Comparison of ENCODE assay signal across 16 mouse cellular contexts in genomic region chr17:10617656-10618055, GRCm38 (mm10).
DNase-seq lines count a peak whose midpoint lies in the region; ATAC-seq and TF ChIP-seq lines count a peak whose summit lies in the region.
"Had no signal": no experiment of that assay in that cellular context is flagged by ENCODE, and none has a peak within 500 bp of the region (broad histone marks: within the 10 kb centered on the region; RNA-seq: fewer than 3 reads in every experiment).

No protein-coding gene starts in this region.

- 71% methylated on average over 4 of the region's 4 CpGs for WGBS in heart, adult 2 months
- WGBS in kidney, postnatal 0 days, result 34% methylated on average over 4 of the region's 4 CpGs

- no peak for TF ChIP-seq POLR2A in heart, adult 2 months (IDR thresholded peaks at IDR 0.05; ENCODE audit: insufficient read depth, low read depth, low read length)

- H3K36me3 ChIP-seq in heart, adult 2 months (ENCODE audit: control insufficient read depth, insufficient read depth, low read length), result no peaks in the 10 kb centered on the region
- no peaks in the 10 kb centered on the region for H3K36me3 ChIP-seq in kidney, postnatal 0 days (ENCODE audit: insufficient read depth, low read length)
- H3K36me3 ChIP-seq: limb, embryonic 12.5 days had no signal

- no peak overlapping the region for H3K27ac ChIP-seq in heart, adult 2 months
- H3K27ac ChIP-seq in kidney, postnatal 0 days, result no peak overlapping the region
- H3K27ac ChIP-seq: gastrocnemius, adult 2 months; layer of hippocampus, adult 2 months; limb, embryonic 12.5 days; liver, embryonic 14.5 days had no signal

- H3K79me2 ChIP-seq in heart, adult 2 months (replicated peaks; ENCODE audit: control insufficient read depth, insufficient read depth, low read length), result no peaks in the 10 kb centered on the region

- intact Hi-C loops in heart, adult 2 months (cut with DNase I), result no loop called here

- no peak overlapping the region for H3K4me3 ChIP-seq in heart, adult 2 months
- no peak overlapping the region for H3K4me3 ChIP-seq in kidney, postnatal 0 days (replicated peaks; ENCODE audit: low read depth, low read length)
- H3K4me3 ChIP-seq: erythroblast, embryonic 14.5 days; gastrocnemius, adult 2 months; layer of hippocampus, adult 2 months; limb, embryonic 12.5 days had no signal

- TF ChIP-seq EP300 in heart, adult 2 months (IDR thresholded peaks at IDR 0.05; ENCODE audit: insufficient read depth, low read depth, low read length), result no peak

- no peaks in the 10 kb centered on the region for H3K9me3 ChIP-seq in kidney, postnatal 0 days (replicated peaks; ENCODE audit: low read length)
- H3K9me3 ChIP-seq: limb, embryonic 12.5 days had no signal

- DNase-seq in heart, adult 11 months, result peak; percentile 27
- DNase-seq in heart, adult 2 months, result no peak
- DNase-seq in kidney, postnatal 0 days (ENCODE audit: low spot score), result no peak
- DNase-seq in kidney, adult 18-20 months, result no peak
- peak; percentile 49 for DNase-seq in cerebellum, adult 11 months
- DNase-seq in cerebellum, postnatal 14 days, result peak; percentile 81 to 84
- no peak for DNase-seq in natural killer cell, adult 2 months (ENCODE audit: low spot score in 2 of 2)
- DNase-seq in right cerebral cortex, adult 2 months (ENCODE audit: low spot score in 2 of 2), result no peak
- DNase-seq: forebrain, postnatal 0 days; heart, postnatal 4 days had no signal

- no peaks in the 10 kb centered on the region for H3K27me3 ChIP-seq in heart, adult 2 months (ENCODE audit: control insufficient read depth, insufficient read depth, low read length)
- no peaks in the 10 kb centered on the region for H3K27me3 ChIP-seq in kidney, postnatal 0 days (ENCODE audit: insufficient read depth, low read length)
- H3K27me3 ChIP-seq: limb, embryonic 12.5 days had no signal

- 0 out of 2 replicates have a peak, but pooled peaks have one; percentile 57 for ATAC-seq in kidney, postnatal 0 days (replicated peaks; ENCODE audit: low FRiP score, low read depth)
- ATAC-seq: forebrain, postnatal 0 days; lung, postnatal 0 days had no signal

- H3K4me1 ChIP-seq in heart, adult 2 months (ENCODE audit: control insufficient read depth, insufficient read depth, low read length), result no peaks in the 10 kb centered on the region
- H3K4me1 ChIP-seq in kidney, postnatal 0 days (replicated peaks; ENCODE audit: insufficient read depth, low read length), result no peaks in the 10 kb centered on the region
- H3K4me1 ChIP-seq: limb, embryonic 12.5 days had no signal

- H3K4me2 ChIP-seq in kidney, postnatal 0 days (ENCODE audit: low read length), result no peak overlapping the region
- H3K4me2 ChIP-seq: limb, embryonic 12.5 days had no signal

- TF ChIP-seq CTCF in heart, adult 2 months (IDR thresholded peaks at IDR 0.05), result no peak
- no peak for TF ChIP-seq CTCF in kidney, postnatal 0 days (IDR thresholded peaks at IDR 0.05; ENCODE audit: low read depth)

- H3K9ac ChIP-seq in heart, adult 2 months (ENCODE audit: low read depth, low read length), result no peak overlapping the region
- no peak overlapping the region for H3K9ac ChIP-seq in kidney, postnatal 0 days (ENCODE audit: low read depth, low read length)
- H3K9ac ChIP-seq: forebrain, postnatal 0 days; limb, embryonic 12.5 days; liver, embryonic 14.5 days had no signal

Comparison
In these comparisons a context has a peak if more than half of its experiments do, and no peak if none do; other contexts are left out.
1. DNase-seq: peak in heart, adult 11 months (single experiment), cerebellum, adult 11 months (single experiment) and cerebellum, postnatal 14 days (2 of 2); none in heart, adult 2 months (0 of 2), kidney, postnatal 0 days (single experiment), kidney, adult 18-20 months (single experiment), natural killer cell, adult 2 months (0 of 2) and right cerebral cortex, adult 2 months (0 of 2).